Mouse (Mus musculus) limb, embryonic 12.5 days (tissue): ENCODE results near the gene Serpinb3d. TPM values are rescaled to one million over a fixed set of nuclear protein-coding genes. Genes with fewer than 3 reads are reported as not detected.
"Not testable (repeated sequence)": the region's sequence is repeated elsewhere in the genome, so short reads cannot be mapped to it uniquely, and the experiment has no call there.

Experiments
- ATAC-seq: fragments of 200-750 bp; cut with Nextera tagmentation; 2 replicates; pipeline ENCODE4 v1.8.0; 2017; ENCODE audit warnings: low read depth, moderate TSS enrichment; ENCODE audit not compliant: insufficient number of reproducible peaks, insufficient read depth, low FRiP score, low TSS enrichment
- H3K27ac ChIP-seq: fragments of 300-500 bp; sonication (generic); 2 replicates; pipeline ENCODE4 v1.5.1; 2016; ENCODE audit warnings: mild to moderate bottlenecking, moderate library complexity
- H3K27me3 ChIP-seq: fragments of 300-500 bp; sonication (generic); 2 replicates; pipeline ENCODE4 v1.6.1; 2016; ENCODE audit warnings: mild to moderate bottlenecking, moderate library complexity
- H3K36me3 ChIP-seq: fragments of 300-500 bp; sonication (generic); 2 replicates; pipeline ENCODE4 v1.6.1; 2016; ENCODE audit warnings: mild to moderate bottlenecking, moderate library complexity
- H3K4me1 ChIP-seq: fragments of 300-500 bp; sonication (generic); replicated peaks from 2 replicates; pipeline ENCODE4 v1.6.1; 2016
- H3K4me2 ChIP-seq: fragments of 300-500 bp; sonication (generic); 2 replicates; pipeline ENCODE4 v1.6.1; 2016; ENCODE audit warnings: mild to moderate bottlenecking, moderate library complexity
- H3K4me3 ChIP-seq: fragments of 300-500 bp; sonication (generic); replicated peaks from 2 replicates; pipeline ENCODE4 v1.5.1; 2016; ENCODE audit warnings: mild to moderate bottlenecking
- H3K9ac ChIP-seq: fragments of 300-500 bp; sonication (generic); replicated peaks from 2 replicates; pipeline ENCODE4 v1.6.1; 2016; ENCODE audit warnings: mild to moderate bottlenecking, moderate library complexity
- H3K9me3 ChIP-seq: fragments of 300-500 bp; sonication (generic); 2 replicates; pipeline ENCODE4 v1.6.1; 2016; ENCODE audit warnings: mild to moderate bottlenecking, moderate library complexity
- WGBS: fragments of 180-500 bp; shearing (Covaris S2); methylation state at CpG from one replicate; pipeline ENCODE4 v1.1.7; 2016; 5-methylcytosine and 5-hydroxymethylcytosine counted together
- polyA plus RNA-seq: library from polyadenylated mRNA; unstranded; fragments of >200 nt; fragmentation: Nextera tagmentation; extraction: Ambion mirVana; gene quantifications from 2 replicates; pipeline ENCODE4 v1.2.1, GENCODE M21; 2016

Gene Serpinb3d
- polyA plus RNA-seq = not detected in 2 replicates

GRCm38 (mm10) chr1:107083406-107083805 is at the start of gene Serpinb3d:
Gene Serpinb3d, minus strand, starts transcription at chr1:107083506.
- H3K9ac ChIP-seq = no peak within 1 kb of the TSS
- H3K4me1 ChIP-seq = no peaks in the 10 kb centered on the region
- ATAC-seq = no peak
- H3K27me3 ChIP-seq = no peaks in the 10 kb centered on the region
- no peaks in the 10 kb centered on the region for H3K36me3 ChIP-seq
- no peak within 1 kb of the TSS for H3K4me2 ChIP-seq
- no peak within 1 kb of the TSS for H3K4me3 ChIP-seq
- no peak within 1 kb of the TSS for H3K27ac ChIP-seq
- H3K9me3 ChIP-seq = no peaks in the 10 kb centered on the region

GRCm38 (mm10) chr1:107127453-107127852 is 44.1 kb upstream of the Serpinb3d start:
- H3K9me3 ChIP-seq, H3K9ac ChIP-seq, H3K36me3 ChIP-seq, H3K27me3 ChIP-seq, H3K27ac ChIP-seq, ATAC-seq, H3K4me1 ChIP-seq, H3K4me2 ChIP-seq, H3K4me3 ChIP-seq: not testable (repeated sequence)

- no peak for ATAC-seq
- no peak overlapping the region for H3K27ac ChIP-seq
- H3K9ac ChIP-seq = no peak overlapping the region
- H3K4me3 ChIP-seq = no peak overlapping the region
- no peaks in the 10 kb centered on the region for H3K36me3 ChIP-seq
- WGBS = 87% methylated on average over 2 of the region's 2 CpGs
- H3K9me3 ChIP-seq = no peaks in the 10 kb centered on the region
- H3K4me1 ChIP-seq = no peaks in the 10 kb centered on the region
- no peaks in the 10 kb centered on the region for H3K27me3 ChIP-seq
- no peak overlapping the region for H3K4me2 ChIP-seq
Observed at GRCm38 (mm10) chr1:107098417-107098816, 15.1 kb upstream of the Serpinb3d start.

GRCm38 (mm10) chr1:107052203-107052602 is 31.1 kb downstream of the Serpinb3d start, which contains the start of gene Serpinb3a:
Gene Serpinb3a, minus strand, starts transcription at chr1:107052303.
- 86% methylated on average over 1 of the region's 1 CpGs for WGBS
- Histone ChIP-seq H3K4me3 (no peak within 1 kb of the TSS), H3K4me1 (no peaks in the 10 kb centered on the region), H3K27ac (no peak within 1 kb of the TSS), H3K36me3 (no peaks in the 10 kb centered on the region), H3K27me3 (no peaks in the 10 kb centered on the region), H3K4me2 (no peak within 1 kb of the TSS), H3K9ac (no peak within 1 kb of the TSS), H3K9me3 (no peaks in the 10 kb centered on the region)
- no peak for ATAC-seq

- ATAC-seq, H3K27ac ChIP-seq, H3K4me2 ChIP-seq, H3K9me3 ChIP-seq, H3K4me1 ChIP-seq, H3K36me3 ChIP-seq, H3K4me3 ChIP-seq, H3K9ac ChIP-seq, H3K27me3 ChIP-seq: not testable (repeated sequence)
- 89% methylated on average over 3 of the region's 3 CpGs for WGBS
Observed at GRCm38 (mm10) chr1:107034236-107034635, 49.1 kb downstream of the Serpinb3d start.

Other genes starting within 250 kb of the Serpinb3d start
- gene Serpinb5, start 222.3 kb downstream of the Serpinb3d start, polyA plus RNA-seq = 0.23 and 0.44 TPM in 2 replicates
- gene Serpinb12, start 149.1 kb downstream of the Serpinb3d start, polyA plus RNA-seq = not detected in 2 replicates
- gene Serpinb13, start 102.5 kb downstream of the Serpinb3d start, polyA plus RNA-seq = not detected in 2 replicates
- gene Serpinb3a, start 31.2 kb downstream of the Serpinb3d start, polyA plus RNA-seq = not detected in 2 replicates
- not detected in 2 replicates for gene Serpinb3b, start 194.9 kb upstream of the Serpinb3d start, polyA plus RNA-seq
- gene Serpinb3c, start 194.9 kb upstream of the Serpinb3d start, polyA plus RNA-seq = not detected in 2 replicates